Mouse (Mus musculus) frontal cortex, postnatal 10 days (tissue): ENCODE measurements around the gene Eps15.
"Not testable (repeated sequence)": the region's sequence is repeated elsewhere in the genome, so short reads cannot be mapped to it uniquely, and the experiment has no call there.

Experiments used
- DNase-seq, 2 experiments: peaks; one replicate each; pipeline ENCODE4 v3.0.0; 2022; ENCODE audit warnings: low spot score in 2 of 2, mixed read lengths in 1 of 2

Gene Eps15

GRCm38 (mm10) chr4:109400366-109400980 lies 120.4 kb downstream of the Eps15 start:
- DNase-seq = no peak

- DNase-seq = no peak
Measured at GRCm38 (mm10) chr4:109401176-109401689, 121.2 kb downstream of the Eps15 start.

- not testable (repeated sequence) for DNase-seq
Measured at GRCm38 (mm10) chr4:109404908-109405307, 124.8 kb downstream of the Eps15 start.

- DNase-seq = no peak
Measured at GRCm38 (mm10) chr4:109405415-109405814, 125.3 kb downstream of the Eps15 start.

GRCm38 (mm10) chr4:109406054-109406485 lies 126.0 kb downstream of the Eps15 start:
- peak; percentile 31 to 37 for DNase-seq

GRCm38 (mm10) chr4:109406486-109407175 lies 126.6 kb downstream of the Eps15 start, which contains the start of gene Ttc39a:
Ttc39a (plus strand) TSS chr4:109406623.
- DNase-seq = no peak

GRCm38 (mm10) chr4:109407176-109407520 lies 127.1 kb downstream of the Eps15 start:
- DNase-seq = no peak

GRCm38 (mm10) chr4:109407701-109408485 lies 127.8 kb downstream of the Eps15 start:
- no peak for DNase-seq

- no peak for DNase-seq
Measured at GRCm38 (mm10) chr4:109410681-109411376, 130.8 kb downstream of the Eps15 start.

- DNase-seq = no peak
Measured at GRCm38 (mm10) chr4:109411377-109411967, 131.4 kb downstream of the Eps15 start.

- DNase-seq = no peak
Measured at GRCm38 (mm10) chr4:109412233-109412632, 132.2 kb downstream of the Eps15 start.

GRCm38 (mm10) chr4:109417998-109418397 lies 137.9 kb downstream of the Eps15 start:
- no peak for DNase-seq

GRCm38 (mm10) chr4:109419017-109419416 lies 138.9 kb downstream of the Eps15 start:
- no peak for DNase-seq

GRCm38 (mm10) chr4:109419563-109419962 lies 139.5 kb downstream of the Eps15 start:
- DNase-seq = no peak

GRCm38 (mm10) chr4:109420138-109420795 lies 140.2 kb downstream of the Eps15 start:
- DNase-seq = no peak

- no peak for DNase-seq
Measured at GRCm38 (mm10) chr4:109421608-109422007, 141.5 kb downstream of the Eps15 start.

GRCm38 (mm10) chr4:109422436-109422835 lies 142.4 kb downstream of the Eps15 start:
- no peak for DNase-seq

- no peak for DNase-seq
Measured at GRCm38 (mm10) chr4:109423438-109423837, 143.4 kb downstream of the Eps15 start.

GRCm38 (mm10) chr4:109427058-109427457 lies 147.0 kb downstream of the Eps15 start:
- no peak for DNase-seq

- no peak for DNase-seq
Measured at GRCm38 (mm10) chr4:109430250-109430649, 150.2 kb downstream of the Eps15 start.

GRCm38 (mm10) chr4:109430854-109431253 lies 150.8 kb downstream of the Eps15 start:
- no peak for DNase-seq
